Mouse (Mus musculus) 416B (cell line): ENCODE results near the gene Medag.

Experiments
- DNase-seq: peaks from one replicate; pipeline ENCODE4 v3.0.0; 2011; ENCODE audit warnings: low read depth

The Medag gene

DNA sequence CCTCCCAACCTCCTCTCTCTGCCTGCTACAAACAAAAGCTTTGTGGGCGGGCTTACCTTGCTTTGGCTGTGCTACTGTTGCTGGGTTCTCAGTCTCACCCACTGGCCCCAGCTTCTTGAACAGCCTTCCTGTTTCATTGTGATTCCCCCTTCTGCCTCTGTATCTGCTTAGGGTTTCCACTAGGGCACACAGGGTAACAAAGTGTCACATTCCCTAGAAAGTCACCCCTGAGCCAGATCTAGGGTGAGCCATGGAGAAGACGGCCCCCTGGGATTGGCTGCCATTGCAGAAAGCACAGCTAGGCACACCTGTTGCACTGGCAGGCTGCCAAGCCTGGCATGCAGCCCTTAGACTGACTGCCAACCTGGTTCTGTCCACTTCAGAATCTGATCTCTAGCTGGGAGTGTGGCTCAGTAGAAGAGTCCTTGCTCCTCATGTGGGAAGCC is 17.3 kb downstream of the Medag start:
- DNase-seq, result peak; percentile 77

GRCm38 (mm10) chr5:149429541-149429940 is 18.0 kb downstream of the Medag start:
- DNase-seq, result no peak

GRCm38 (mm10) chr5:149430943-149431342 is 19.4 kb downstream of the Medag start:
- peak; percentile 36 for DNase-seq

DNA sequence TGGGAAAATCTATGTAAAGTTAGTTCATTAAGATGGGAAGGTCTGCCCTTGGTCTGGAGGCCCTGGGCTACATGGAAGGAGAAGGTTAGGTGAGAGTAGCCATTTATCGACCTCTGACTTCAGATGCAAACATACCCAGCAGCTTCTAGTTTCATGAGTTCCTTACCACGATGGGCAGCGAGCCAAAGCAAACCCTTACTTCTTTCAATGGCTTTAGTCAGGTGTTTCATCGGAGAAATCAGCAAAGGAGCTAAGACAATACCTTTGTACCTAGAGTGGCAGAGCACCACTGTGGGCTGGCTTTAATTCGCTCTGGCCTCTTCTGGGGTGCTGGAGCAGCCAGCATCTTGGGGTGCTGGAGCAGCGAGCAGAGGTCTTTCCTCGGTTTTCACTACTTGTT is 22.1 kb downstream of the Medag start:
- peak; percentile 20 for DNase-seq

- no peak for DNase-seq
These were observed 22.7 kb downstream of the Medag start for GRCm38 (mm10) chr5:149434141-149434690.

DNA sequence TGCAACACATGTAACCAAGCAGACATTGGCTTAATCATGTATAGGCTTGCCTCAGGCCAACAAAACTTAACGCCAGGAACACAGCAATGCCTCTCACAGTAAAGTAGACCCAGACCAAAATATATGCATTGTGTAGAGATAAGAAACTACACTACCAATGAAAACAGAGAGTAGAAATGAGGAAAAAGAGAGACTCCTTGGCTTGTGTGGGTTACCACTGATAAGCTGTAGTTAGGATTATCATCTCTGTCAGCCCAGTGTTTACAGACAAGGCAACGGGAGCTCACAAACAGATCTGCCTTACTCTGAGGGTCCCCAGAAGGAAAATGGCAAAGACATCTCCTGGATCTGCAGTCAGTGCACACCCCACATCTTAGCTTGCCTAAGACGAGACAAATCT is 25.0 kb downstream of the Medag start:
- DNase-seq, result no peak

DNA sequence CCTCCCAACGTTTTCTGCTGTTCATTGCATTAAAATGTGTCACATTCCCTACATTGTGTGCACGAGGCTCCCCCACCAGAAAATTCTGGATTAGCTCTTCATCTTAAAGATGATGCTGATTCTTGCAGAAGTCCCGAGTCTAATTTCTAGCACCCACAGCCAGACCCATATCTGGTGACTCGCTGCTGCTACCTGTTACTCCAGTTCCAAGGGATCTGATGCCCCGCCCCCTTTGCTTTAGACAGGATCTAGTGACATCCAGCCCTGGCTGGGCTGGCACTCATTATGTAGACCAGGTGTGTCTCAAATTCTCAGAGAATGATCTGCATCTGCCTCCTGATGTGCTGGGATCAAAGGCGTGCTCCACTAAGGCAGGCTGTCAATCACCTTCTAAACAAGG is 25.6 kb downstream of the Medag start:
- no peak for DNase-seq

GRCm38 (mm10) chr5:149439531-149440179 is 28.1 kb downstream of the Medag start, which contains the start of gene Tex26:
Gene Tex26, plus strand, starts transcription at chr5:149439660.
- DNase-seq, result no peak

DNA sequence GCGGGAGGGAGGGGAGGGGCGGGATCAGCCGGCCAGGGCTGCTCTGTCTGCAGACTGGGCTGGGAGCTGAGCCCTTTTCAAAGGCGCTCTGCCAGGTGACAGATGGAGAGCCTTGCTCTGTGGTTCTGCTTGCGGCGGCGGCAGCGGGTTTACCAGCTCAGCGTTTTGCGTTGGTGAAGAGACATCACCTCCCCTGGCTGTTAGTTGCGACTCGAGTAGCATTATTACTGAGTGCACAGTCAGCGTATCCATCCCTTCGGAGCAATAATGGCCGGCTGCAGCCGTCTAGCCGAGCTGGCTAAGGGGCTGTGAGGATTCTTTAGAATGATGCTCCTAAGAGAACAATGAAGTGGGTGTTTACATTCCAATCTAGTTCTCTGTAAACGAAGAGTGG is 28.6 kb downstream of the Medag start:
- no peak for DNase-seq

DNA sequence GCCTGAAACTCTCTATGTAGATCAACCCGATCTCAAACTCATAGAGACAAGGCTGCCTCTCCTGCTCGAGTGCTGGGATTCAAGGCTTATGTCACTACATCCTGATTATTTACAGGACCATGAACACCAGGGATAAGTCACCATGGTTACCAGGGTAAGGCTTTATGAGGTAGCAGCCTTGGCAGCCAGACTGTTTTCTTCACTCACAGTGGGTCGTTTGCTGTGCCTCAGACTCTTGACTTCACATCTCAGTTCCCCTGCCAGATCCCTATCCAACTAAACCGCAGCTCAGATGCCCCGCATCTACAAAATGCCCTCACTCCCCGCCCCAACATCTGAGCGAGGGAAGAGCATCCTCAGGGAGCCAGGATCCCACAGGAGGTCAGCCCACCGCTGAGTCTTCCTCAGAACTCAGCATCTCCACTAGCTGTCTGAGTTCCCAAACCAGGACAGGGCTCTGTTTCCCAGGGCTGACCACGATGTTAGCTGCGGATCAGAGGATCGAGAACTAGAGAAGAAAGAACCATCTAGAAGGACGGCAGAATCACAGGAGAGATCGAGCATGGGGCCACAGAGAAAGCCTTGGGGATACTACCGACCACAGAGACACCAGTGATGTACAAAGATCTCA is 30.2 kb downstream of the Medag start:
- no peak for DNase-seq

GRCm38 (mm10) chr5:149442277-149442660 is 30.7 kb downstream of the Medag start:
- DNase-seq, result no peak

DNA sequence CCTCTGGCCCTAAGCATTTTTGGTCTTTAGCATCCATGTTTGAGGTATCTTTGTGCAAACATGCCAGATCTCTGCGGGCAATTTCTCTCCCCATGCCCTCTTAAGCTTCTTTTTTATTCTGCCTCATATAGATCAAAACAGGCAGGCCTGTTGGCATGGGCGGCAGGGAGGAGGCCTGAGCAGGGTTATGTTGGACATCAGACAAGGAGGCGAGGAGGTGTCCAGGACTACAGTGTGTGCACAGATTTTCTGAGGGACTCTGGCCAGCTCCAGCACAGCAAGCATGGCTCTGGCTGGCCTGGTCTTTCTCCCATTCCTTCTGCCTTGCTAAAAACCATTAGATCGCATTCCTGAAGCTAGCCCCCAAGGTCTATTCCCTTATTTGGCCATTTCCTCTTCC is 32.9 kb downstream of the Medag start:
- DNase-seq, result no peak

GRCm38 (mm10) chr5:149446495-149446894 is 34.9 kb downstream of the Medag start:
- DNase-seq, result peak; percentile 34

GRCm38 (mm10) chr5:149447733-149448132 is 36.2 kb downstream of the Medag start:
- DNase-seq, result no peak

- no peak for DNase-seq
These were observed 37.9 kb downstream of the Medag start for GRCm38 (mm10) chr5:149449406-149449805.

- DNase-seq, result no peak
These were observed 39.7 kb downstream of the Medag start for GRCm38 (mm10) chr5:149451209-149451681.

DNA sequence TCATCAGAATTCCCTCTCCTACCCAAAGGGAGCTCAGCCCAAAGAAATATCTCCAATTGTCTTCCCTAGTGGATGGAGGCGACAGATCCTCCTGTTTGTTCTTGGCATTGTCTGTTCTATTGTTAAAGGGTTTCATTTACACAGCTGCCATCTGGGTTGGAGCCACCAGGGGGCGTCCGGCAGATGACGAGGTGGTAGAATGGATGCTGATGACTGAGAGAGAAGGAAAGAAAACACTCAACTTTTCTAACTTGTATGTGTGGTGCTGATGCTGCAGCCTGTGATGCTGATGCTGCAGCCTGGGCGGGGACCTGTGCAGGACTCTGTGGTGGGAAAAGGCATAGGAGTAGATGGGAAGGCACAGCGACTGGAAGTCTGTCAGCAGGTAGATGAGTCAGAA is 42.7 kb downstream of the Medag start:
- DNase-seq, result peak; percentile 49

DNA sequence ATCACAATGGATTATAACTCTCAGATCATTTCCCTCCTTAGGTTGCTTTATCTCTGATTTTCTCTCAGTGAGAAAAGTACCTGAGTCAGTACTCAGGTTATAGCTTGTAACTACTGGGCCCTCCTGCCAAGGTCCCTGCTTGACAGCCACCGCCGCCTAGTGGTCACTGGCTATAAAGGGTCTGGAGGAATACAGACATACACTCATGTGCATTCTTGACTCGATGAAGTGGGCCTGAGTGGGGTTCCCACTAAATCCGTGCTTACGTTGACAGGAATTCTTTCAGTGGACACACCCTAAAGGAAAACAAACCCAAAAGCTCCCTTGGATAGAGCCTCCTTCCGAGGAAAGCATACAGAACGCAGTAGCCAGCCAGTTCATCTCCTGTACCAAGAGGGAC is 45.0 kb downstream of the Medag start:
- DNase-seq, result peak; percentile 23

GRCm38 (mm10) chr5:149462071-149462470 is 50.5 kb downstream of the Medag start:
- no peak for DNase-seq

DNA sequence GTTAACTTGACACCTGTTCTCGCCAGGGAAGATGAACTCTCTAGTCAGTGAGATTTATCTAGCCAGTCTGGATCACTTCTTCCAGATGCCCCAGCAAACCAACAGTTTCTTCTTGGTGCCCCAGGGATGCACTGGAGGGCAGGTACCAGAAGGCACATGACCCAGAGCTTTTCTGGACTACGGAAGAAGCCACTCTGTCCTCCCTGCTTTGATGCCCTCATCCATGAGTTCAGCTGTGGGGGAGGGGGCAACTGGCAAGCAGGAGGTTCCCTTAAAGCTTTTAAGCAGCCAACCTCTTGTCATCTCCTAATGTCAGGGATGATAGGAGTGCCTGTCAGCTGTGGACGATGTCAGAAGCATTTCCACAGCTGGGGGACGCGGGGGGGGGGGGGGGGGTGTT is 53.8 kb downstream of the Medag start:
- DNase-seq, result no peak

- no peak for DNase-seq
These were observed 62.6 kb downstream of the Medag start for GRCm38 (mm10) chr5:149474142-149474541.

DNA sequence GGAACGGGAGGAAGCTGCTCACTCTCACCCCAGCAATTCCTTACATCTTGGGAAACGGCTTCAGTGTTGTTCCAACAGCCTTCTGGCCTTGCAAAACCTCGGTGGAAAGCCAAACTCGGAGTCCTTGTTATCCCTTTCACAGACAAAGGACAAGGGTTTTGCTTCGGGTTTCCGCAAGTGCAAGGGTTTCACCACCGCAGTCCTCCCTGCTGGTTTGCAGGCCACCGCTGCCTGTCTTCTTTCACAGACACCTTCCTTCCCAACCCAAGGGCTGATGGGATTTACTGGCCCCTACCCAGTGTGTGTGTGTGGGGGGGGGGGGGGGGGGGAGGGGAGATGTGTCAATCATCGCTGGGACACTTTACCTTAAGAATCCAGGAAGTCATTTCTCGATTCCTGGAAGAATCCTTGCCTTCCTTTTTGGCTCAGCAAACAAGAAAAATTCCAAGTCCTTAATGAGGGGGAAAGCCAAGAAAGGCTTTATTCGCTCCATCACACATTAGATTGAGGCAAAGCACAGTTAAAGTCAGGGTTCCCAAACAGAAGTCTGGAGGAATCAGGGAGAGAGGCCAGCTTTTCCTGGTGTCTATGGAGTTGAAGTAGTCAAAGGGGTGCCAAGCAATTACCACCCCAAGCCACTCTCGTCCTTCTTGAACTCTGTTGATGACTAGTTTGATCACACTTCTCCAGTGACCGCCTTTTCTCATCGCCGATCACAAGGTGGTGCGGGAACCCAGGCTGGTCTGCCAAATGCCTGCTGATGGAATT is 63.3 kb downstream of the Medag start:
- no peak for DNase-seq
